Mouse (Mus musculus): Measurements from ENCODE around the gene Hoxd9.

Gene Hoxd9

GRCm38 (mm10) chr2:74733765-74734164, 36.2 kb downstream of the Hoxd9 start:
- DNase-seq (ENCODE audit: low spot score in 2 of 2) = no peak

DNA sequence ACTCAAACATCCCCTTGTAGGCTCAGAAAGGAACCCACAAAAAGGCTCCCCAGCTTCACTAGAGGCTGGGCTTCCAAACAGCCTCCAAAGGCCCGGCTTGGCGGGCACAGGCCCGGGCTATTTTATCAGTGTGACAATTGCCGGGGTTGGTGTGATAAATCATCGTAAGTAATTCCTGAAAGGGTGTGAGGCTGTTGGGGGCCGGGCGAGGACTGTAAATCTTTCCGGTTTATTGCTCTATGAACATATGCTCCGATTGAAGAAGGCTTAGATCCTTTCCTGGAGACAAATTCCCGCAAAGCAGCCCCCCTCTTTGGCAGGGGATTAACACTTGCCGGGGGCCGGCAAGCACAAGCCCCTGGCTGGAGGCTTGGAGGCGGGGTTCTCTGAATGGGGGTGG, 36.9 kb downstream of the Hoxd9 start:
- DNase-seq (ENCODE audit: low spot score in 2 of 2) = no peak

GRCm38 (mm10) chr2:74734996-74735811, 37.7 kb downstream of the Hoxd9 start:
- no peak for DNase-seq (ENCODE audit: low spot score in 2 of 2)

GRCm38 (mm10) chr2:74735851-74736687, 38.5 kb downstream of the Hoxd9 start:
- DNase-seq (ENCODE audit: low spot score in 2 of 2) = no peak

GRCm38 (mm10) chr2:74736688-74737577, 39.4 kb downstream of the Hoxd9 start:
- DNase-seq (ENCODE audit: low spot score in 2 of 2) = no peak

- no peak for DNase-seq (ENCODE audit: low spot score in 2 of 2)
Observed at GRCm38 (mm10) chr2:74737578-74738070, 40.1 kb downstream of the Hoxd9 start.

DNA sequence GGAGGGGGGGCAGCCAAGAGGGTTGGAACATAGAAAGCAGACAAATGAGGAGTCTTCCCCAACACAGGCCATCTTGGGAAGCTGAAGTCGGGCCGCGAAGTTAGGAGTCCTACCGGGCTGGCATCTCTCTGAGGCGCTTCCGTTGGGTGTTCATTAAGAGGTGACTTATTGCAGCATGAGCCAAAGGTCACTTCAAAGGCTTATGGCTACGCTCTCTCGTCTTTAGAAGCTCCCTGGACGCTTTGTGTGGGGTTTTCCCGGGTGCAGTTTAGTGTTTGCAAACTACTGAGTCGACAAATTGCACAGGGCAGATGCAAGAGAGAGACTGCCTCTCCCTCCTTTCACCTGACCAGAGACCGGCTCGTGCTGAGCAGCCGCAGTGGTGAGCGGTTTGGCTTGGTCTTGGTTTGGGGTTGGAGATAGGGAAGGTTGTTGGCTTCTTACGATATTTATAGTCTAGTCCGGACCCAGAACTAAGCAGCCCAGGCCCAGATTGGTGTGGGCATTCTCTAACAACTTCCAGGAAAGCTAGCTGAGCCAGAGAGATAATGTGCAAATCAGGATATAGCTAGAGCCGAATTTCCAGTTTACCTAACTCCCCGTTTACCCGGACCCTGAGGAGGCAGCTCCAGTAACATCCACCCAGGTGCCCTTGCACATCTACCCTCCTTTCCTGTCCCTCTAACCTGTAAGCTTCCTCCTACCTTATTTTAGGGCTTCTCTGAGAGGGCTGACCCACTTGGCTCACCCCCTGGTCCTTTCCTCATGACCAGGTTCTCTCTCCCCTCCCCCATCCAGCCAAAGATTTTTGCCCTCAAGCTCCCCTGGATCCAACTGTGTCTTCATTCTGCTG, 41.3 kb downstream of the Hoxd9 start:
- no peak for DNase-seq (ENCODE audit: low spot score in 2 of 2)

DNA sequence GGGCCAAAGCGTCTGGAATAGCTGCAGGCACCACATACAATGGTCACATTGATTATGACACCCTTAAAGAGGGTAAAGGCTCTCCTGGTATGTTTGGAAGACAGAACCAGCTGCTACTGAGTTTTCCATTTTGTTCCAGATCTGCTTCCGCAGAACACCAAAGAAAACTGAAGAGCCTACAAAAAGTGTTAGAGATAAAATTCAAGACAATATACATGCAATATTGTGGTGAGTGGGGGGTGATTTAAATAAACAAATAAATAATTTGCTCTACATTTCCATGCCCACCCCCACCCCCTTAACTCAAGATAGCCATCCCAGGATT, 41.9 kb downstream of the Hoxd9 start:
- DNase-seq (ENCODE audit: low spot score in 2 of 2) = no peak

DNA sequence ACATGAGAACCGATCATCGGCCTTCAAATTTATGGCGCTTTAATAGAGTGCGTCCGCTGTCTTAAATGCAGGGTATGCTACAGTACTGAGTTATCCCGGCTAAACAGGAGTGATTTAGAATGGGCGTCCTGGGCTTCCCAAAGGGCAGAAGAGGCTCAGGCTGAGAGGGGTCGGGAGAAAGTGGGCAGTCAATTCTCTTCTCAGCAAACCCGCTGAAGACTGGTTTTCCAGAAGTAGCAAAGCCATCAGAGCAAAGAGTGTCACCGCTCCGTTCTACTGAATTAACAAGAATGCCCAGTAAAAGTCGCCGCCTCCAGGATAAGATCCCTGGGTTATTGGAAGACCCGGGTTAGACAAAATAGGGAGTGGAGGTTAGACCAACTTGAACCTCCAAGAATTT, 42.3 kb downstream of the Hoxd9 start:
- DNase-seq (ENCODE audit: low spot score in 2 of 2) = no peak

DNA sequence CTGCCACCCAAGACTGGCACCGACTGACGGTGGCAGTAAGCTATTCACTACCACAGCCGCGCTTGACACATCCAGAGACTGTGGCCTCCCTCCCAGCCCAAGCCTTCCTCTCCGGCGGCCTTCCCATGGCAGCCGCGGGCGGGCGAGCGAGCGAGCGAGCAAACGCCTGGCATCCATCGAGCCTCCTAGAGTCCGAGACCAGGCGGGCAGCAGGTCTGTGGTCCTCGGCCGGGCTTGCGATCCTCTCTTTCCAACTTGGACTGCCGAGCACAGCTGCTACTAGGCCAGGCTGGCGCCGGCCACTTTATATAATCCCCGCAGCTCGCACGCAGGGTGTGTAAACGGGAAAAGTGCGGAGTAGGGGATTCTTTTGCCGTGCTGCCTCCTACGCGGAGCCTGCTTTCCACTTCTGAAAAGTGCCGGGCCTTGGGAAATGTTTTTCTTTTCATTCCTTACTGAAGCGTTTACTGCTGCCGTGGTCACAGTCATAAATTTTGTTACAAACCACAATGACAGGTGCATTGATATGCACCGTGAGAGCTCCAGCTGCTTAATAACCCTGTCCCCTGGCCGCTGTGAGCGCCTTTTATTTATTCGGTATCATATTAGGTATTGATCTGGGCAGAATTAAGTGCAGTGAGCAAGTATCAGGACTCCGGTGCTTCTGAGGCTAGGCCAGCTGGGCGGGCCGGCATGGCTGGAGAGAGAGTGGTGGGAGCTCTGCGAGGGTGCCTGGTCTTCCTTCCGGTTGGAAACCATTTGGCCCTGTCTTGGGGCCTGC, 43.0 kb downstream of the Hoxd9 start:
- DNase-seq (ENCODE audit: low spot score in 2 of 2) = no peak

DNA sequence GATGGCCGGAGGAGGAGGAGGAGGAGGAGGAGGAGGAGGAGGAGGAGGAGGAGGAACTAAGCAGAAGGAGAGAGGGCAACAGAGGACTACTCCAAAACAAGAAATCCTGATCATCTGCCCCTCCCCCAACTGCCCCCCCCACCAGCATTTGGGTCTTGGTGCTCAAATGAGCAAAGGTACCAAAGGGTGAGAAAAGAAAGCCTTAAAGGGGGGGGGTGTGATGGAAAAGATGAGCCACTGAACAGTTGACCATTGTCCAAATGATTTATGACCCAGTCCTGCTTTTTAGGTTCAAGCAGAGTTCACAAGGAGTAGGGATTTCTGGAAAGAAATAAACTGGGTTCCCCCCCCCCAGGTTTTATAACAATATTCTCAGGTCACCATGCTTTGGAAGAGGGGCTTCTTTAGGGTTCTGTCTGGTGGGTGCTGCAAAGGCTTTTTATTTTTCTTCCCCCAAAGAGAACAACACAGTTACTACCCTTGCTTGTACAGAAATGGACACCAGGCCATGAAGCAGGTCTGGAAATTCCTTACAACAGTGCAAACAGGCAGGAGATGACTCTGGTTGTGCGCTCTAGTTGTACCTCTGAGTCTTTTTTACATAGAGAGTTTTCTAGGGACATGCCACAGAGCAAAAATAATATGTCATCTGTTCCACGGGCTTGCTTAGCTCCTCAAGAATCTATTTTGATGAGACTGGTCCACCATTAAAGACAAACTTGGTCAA, 43.9 kb downstream of the Hoxd9 start:
- no peak for DNase-seq (ENCODE audit: low spot score in 2 of 2)

DNA sequence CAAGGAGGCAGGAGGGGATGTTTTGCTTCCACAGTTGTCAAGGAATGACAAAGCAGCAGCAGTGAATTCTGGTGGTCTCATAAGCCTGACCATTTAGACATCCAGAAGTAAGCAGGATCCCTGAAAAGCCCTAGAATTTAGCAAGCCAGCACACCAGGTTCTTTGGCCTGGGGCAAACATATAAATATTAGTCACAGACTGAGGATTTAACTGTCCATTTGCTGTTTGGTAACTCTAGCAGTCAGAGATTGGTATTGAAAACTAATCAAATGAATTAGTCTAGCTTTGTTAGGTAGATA, 44.4 kb downstream of the Hoxd9 start:
- DNase-seq (ENCODE audit: low spot score in 2 of 2) = no peak

GRCm38 (mm10) chr2:74745540-74746297, 48.2 kb downstream of the Hoxd9 start:
- no peak for DNase-seq (ENCODE audit: low spot score in 2 of 2)

- DNase-seq (ENCODE audit: low spot score in 2 of 2) = no peak
Observed at GRCm38 (mm10) chr2:74746298-74746921, 48.9 kb downstream of the Hoxd9 start.

DNA sequence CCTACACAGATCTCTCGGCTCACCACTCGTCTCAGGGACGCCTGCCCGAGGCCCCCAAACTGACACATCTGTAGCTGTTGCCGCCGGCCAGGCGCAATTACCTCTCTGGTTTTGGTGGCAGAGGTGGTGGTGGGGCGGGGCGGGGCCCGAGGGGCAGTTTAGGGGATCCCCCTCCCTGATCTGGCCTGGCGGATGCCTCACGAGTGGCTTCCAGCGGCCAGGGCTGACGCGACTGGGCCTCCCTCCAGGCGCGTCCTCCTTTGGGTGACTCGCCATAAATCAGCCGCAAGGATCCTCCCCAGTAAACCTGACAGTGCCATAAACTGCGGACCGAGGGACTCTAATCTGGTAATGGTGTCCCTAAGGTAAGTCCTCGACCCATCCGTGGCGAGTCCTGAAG, 49.5 kb downstream of the Hoxd9 start:
- no peak for DNase-seq (ENCODE audit: low spot score in 2 of 2)

DNA sequence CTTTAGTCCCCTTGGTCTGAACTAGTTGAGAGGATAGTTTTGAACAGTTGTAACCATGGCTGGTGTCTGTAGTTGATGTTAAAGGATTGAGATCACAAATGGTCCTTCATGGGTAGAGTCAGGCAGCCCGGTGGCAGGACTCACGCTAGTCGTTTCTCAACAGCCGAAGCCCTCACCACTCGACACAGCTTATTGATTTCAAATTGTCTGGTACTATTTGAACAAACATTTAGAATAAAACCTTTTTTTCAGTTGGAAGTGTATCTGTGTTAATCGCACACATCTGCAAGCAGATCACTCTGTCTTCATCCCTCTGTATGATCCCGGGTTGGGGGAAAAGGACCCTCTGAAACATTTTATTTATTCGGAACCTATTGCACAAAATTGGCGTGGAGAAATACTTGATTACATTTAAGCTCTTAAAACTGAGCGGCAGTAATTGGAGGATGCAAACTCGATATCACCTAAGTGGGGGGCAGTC, 50.2 kb downstream of the Hoxd9 start:
- no peak for DNase-seq (ENCODE audit: low spot score in 2 of 2)

GRCm38 (mm10) chr2:74748436-74748995, 51.0 kb downstream of the Hoxd9 start:
- DNase-seq (ENCODE audit: low spot score in 2 of 2) = no peak
